Mouse (Mus musculus): ENCODE results near the gene Cdh13. TPM values are rescaled to one million over a fixed set of nuclear protein-coding genes. Genes with fewer than 3 reads are reported as not detected.

Cdh13 gene
- polyA plus RNA-seq, 1 experiment = 44.3 TPM

DNA sequence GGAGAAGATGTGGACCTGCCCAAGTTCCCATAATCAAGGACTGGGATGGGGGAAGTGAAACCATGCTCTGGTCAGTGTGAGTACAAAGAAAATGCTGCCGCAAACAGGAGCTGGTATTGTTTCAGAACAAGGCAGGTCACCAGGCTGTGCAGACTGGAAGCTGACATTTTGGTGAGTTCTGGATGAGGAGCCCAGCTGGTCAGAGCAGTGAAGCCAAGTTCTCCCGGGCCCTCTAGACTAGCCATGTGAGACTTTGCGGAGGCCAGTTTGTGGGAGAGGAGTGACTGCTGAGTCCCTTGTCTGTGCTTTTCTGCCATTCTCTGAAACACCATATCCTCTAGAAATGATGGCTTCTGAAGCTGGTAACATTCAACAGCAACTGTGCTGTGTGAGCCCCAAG, 829.3 kb downstream of the Cdh13 start:
- no peaks in the 10 kb centered on the region for H3K4me1 ChIP-seq (ENCODE audit: control insufficient read depth, insufficient read depth, low read length)
- no peak overlapping the region for H3K4me3 ChIP-seq (replicated peaks; ENCODE audit: extremely low read depth, low read depth, low read length)
- TF ChIP-seq POLR2A (IDR thresholded peaks at IDR 0.05; ENCODE audit: borderline replicate concordance, extremely low read depth, low read depth, low read length) (no peak), CTCF (IDR thresholded peaks at IDR 0.05; ENCODE audit: insufficient read depth, low read length) (no peak)
- no peak for DNase-seq
- WGBS = 73% methylated on average over 3 of the region's 3 CpGs

- 33% methylated on average over 13 of the region's 13 CpGs for WGBS
- H3K4me1 ChIP-seq (ENCODE audit: control insufficient read depth, insufficient read depth, low read length) = no peaks in the 10 kb centered on the region
- TF ChIP-seq CTCF (IDR thresholded peaks at IDR 0.05; ENCODE audit: insufficient read depth, low read length) (no peak), POLR2A (IDR thresholded peaks at IDR 0.05; ENCODE audit: borderline replicate concordance, extremely low read depth, low read depth, low read length) (no peak)
- no peak for DNase-seq
- H3K4me3 ChIP-seq (replicated peaks; ENCODE audit: extremely low read depth, low read depth, low read length) = no peak overlapping the region
These were observed 837.7 kb downstream of the Cdh13 start for GRCm38 (mm10) chr8:119121236-119121635.

- H3K4me1 ChIP-seq (ENCODE audit: control insufficient read depth, insufficient read depth, low read length) = no peaks in the 10 kb centered on the region
- TF ChIP-seq POLR2A (IDR thresholded peaks at IDR 0.05; ENCODE audit: borderline replicate concordance, extremely low read depth, low read depth, low read length) (no peak), CTCF (IDR thresholded peaks at IDR 0.05; ENCODE audit: insufficient read depth, low read length) (no peak)
- no peak for DNase-seq
- WGBS = 49% methylated on average over 8 of the region's 8 CpGs
- no peak overlapping the region for H3K4me3 ChIP-seq (replicated peaks; ENCODE audit: extremely low read depth, low read depth, low read length)
These were observed 844.3 kb downstream of the Cdh13 start for GRCm38 (mm10) chr8:119127841-119128240.

DNA sequence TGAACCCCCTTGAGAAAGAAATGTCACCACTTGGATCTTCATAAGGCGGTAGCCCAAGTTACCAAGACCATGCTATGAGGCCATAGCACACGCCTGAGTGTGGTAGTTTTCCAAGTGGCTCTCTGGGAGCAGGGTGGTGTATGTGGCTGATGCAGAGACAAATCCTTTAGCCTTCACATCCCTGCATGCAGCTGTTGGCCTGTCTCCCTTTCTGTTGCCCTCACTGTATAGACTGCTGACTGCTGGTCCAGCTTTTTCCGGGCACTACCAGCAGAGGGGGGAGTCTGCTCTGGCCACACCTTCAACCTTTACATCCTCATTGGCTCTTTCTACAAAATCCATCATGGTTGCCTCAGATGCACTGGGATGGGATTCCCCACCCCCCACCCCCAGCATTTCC, 844.7 kb downstream of the Cdh13 start:
- WGBS = 59% methylated on average over 3 of the region's 3 CpGs
- no peak for TF ChIP-seq POLR2A (IDR thresholded peaks at IDR 0.05; ENCODE audit: borderline replicate concordance, extremely low read depth, low read depth, low read length)
- TF ChIP-seq CTCF (IDR thresholded peaks at IDR 0.05; ENCODE audit: insufficient read depth, low read length) = no peak
- DNase-seq = no peak
- H3K4me1 ChIP-seq (ENCODE audit: control insufficient read depth, insufficient read depth, low read length) = no peaks in the 10 kb centered on the region
- no peak overlapping the region for H3K4me3 ChIP-seq (replicated peaks; ENCODE audit: extremely low read depth, low read depth, low read length)

- TF ChIP-seq CTCF (IDR thresholded peaks at IDR 0.05; ENCODE audit: insufficient read depth, low read length) (no peak), POLR2A (IDR thresholded peaks at IDR 0.05; ENCODE audit: borderline replicate concordance, extremely low read depth, low read depth, low read length) (no peak)
- 59% methylated on average over 6 of the region's 6 CpGs for WGBS
These were observed 873.0 kb downstream of the Cdh13 start for GRCm38 (mm10) chr8:119156454-119156921.

GRCm38 (mm10) chr8:119158628-119159027, 875.1 kb downstream of the Cdh13 start:
- DNase-seq = no peak
- no peak for TF ChIP-seq POLR2A (IDR thresholded peaks at IDR 0.05; ENCODE audit: borderline replicate concordance, extremely low read depth, low read depth, low read length)
- TF ChIP-seq CTCF (IDR thresholded peaks at IDR 0.05; ENCODE audit: insufficient read depth, low read length) = no peak
- no peak overlapping the region for H3K4me3 ChIP-seq (replicated peaks; ENCODE audit: extremely low read depth, low read depth, low read length)
- no peaks in the 10 kb centered on the region for H3K4me1 ChIP-seq (ENCODE audit: control insufficient read depth, insufficient read depth, low read length)
- 65% methylated on average over 5 of the region's 5 CpGs for WGBS

More at GRCm38 (mm10) chr8:119156454-119156921, 873.0 kb downstream of the Cdh13 start:
- DNase-seq = no peak
- Histone ChIP-seq H3K4me1 (ENCODE audit: control insufficient read depth, insufficient read depth, low read length) (no peaks in the 10 kb centered on the region), H3K4me3 (replicated peaks; ENCODE audit: extremely low read depth, low read depth, low read length) (no peak overlapping the region)

DNA sequence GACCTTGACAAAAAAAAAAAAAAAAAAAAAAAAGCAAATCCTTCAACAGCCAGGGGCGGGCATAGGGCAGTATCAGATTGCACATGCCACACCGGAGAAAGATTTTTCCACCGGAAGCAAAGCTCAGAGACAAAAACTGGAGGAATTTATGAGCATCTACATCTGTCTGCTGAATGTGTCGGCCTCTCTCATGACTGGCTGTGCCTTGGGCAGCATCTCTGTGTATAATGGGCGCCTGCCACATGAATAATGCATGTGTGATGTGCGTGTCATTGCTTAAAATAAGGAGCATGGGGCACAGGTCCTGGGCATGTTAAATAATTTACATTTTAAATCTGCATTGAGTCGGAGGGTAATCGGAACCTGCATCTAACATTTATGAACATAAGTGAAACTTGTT, 876.3 kb downstream of the Cdh13 start:
- TF ChIP-seq POLR2A (IDR thresholded peaks at IDR 0.05; ENCODE audit: borderline replicate concordance, extremely low read depth, low read depth, low read length) = no peak
- no peak for TF ChIP-seq CTCF (IDR thresholded peaks at IDR 0.05; ENCODE audit: insufficient read depth, low read length)
- Histone ChIP-seq H3K4me1 (ENCODE audit: control insufficient read depth, insufficient read depth, low read length) (no peaks in the 10 kb centered on the region), H3K4me3 (replicated peaks; ENCODE audit: extremely low read depth, low read depth, low read length) (no peak overlapping the region)
- 48% methylated on average over 8 of the region's 8 CpGs for WGBS
- no peak for DNase-seq

- DNase-seq = no peak
- TF ChIP-seq POLR2A (IDR thresholded peaks at IDR 0.05; ENCODE audit: borderline replicate concordance, extremely low read depth, low read depth, low read length) = no peak
- no peak for TF ChIP-seq CTCF (IDR thresholded peaks at IDR 0.05; ENCODE audit: insufficient read depth, low read length)
- H3K4me1 ChIP-seq (ENCODE audit: control insufficient read depth, insufficient read depth, low read length) = no peaks in the 10 kb centered on the region
- H3K4me3 ChIP-seq (replicated peaks; ENCODE audit: extremely low read depth, low read depth, low read length) = no peak overlapping the region
- WGBS = 54% methylated on average over 5 of the region's 5 CpGs
These were observed 880.5 kb downstream of the Cdh13 start for GRCm38 (mm10) chr8:119164076-119164475.

- WGBS = 71% methylated on average over 6 of the region's 6 CpGs
- Histone ChIP-seq H3K4me3 (replicated peaks; ENCODE audit: extremely low read depth, low read depth, low read length) (no peak overlapping the region), H3K4me1 (ENCODE audit: control insufficient read depth, insufficient read depth, low read length) (no peaks in the 10 kb centered on the region)
- DNase-seq = no peak
- TF ChIP-seq POLR2A (IDR thresholded peaks at IDR 0.05; ENCODE audit: borderline replicate concordance, extremely low read depth, low read depth, low read length) = no peak
- no peak for TF ChIP-seq CTCF (IDR thresholded peaks at IDR 0.05; ENCODE audit: insufficient read depth, low read length)
These were observed 893.8 kb downstream of the Cdh13 start for GRCm38 (mm10) chr8:119177226-119177935.

DNA sequence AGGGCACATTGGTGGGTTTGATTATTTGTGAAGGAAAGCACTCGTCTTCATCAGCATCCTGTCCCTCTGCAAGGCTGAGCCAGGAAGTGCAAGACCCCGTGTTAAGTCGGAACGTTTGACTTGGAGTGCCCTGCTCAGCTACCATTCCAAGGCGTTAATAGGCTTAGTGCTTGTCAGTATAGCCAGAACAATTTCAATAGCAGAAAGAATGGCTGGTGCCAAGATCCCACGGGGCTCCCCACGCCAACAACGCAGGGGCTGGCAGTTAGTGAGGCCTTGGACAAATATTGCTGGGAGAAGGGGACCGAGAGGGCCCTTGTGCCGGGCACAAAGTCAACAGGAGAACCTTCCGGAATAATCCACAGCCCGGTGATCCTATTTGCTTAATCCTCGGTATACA, 897.1 kb downstream of the Cdh13 start:
- peak; percentile 22 for DNase-seq
- TF ChIP-seq POLR2A (IDR thresholded peaks at IDR 0.05; ENCODE audit: borderline replicate concordance, extremely low read depth, low read depth, low read length) = no peak
- TF ChIP-seq CTCF (IDR thresholded peaks at IDR 0.05; ENCODE audit: insufficient read depth, low read length) = no peak

More for the DNA sequence above, 897.1 kb downstream of the Cdh13 start:
- no peaks in the 10 kb centered on the region for H3K4me1 ChIP-seq (ENCODE audit: control insufficient read depth, insufficient read depth, low read length)
- no peak overlapping the region for H3K4me3 ChIP-seq (replicated peaks; ENCODE audit: extremely low read depth, low read depth, low read length)
- WGBS = 48% methylated on average over 13 of the region's 13 CpGs
